Mouse (Mus musculus) embryonic facial prominence, embryonic 11.5 days (tissue): ENCODE results near the gene Ctsf. TPM values are rescaled to one million over a fixed set of nuclear protein-coding genes. Genes with fewer than 3 reads are reported as not detected.
A peak's percentile ranks its signal among the peaks of the same experiment; 100 is the strongest.

Source experiments
- ATAC-seq: fragments of 200-750 bp; cut with Nextera tagmentation; replicated peaks from 2 replicates; pipeline ENCODE4 v1.8.0; 2017; ENCODE audit warnings: low read depth; ENCODE audit not compliant: insufficient number of reproducible peaks, low FRiP score, low TSS enrichment
- DNase-seq: peaks from one replicate; pipeline ENCODE4 v3.0.0-alpha.2; 2015; ENCODE audit warnings: low spot score
- H3K27ac ChIP-seq: fragments of 300-500 bp; sonication (generic); replicated peaks from 2 replicates; pipeline ENCODE4 v1.5.1; 2014; ENCODE audit warnings: mild to moderate bottlenecking, low read depth, low read length, control low read depth
- H3K27me3 ChIP-seq: fragments of 300-500 bp; sonication (generic); 2 replicates; pipeline ENCODE4 v1.6.1; 2014; ENCODE audit warnings: mild to moderate bottlenecking, low read length, moderate library complexity, mixed read lengths; ENCODE audit not compliant: control insufficient read depth, insufficient read depth
- H3K36me3 ChIP-seq: fragments of 300-500 bp; sonication (generic); replicated peaks from 2 replicates; pipeline ENCODE4 v1.6.1; 2014; ENCODE audit warnings: low read depth, mild to moderate bottlenecking, low read length, moderate library complexity, mixed read lengths; ENCODE audit not compliant: control insufficient read depth, insufficient read depth
- H3K4me1 ChIP-seq: fragments of 300-500 bp; sonication (generic); 2 replicates; pipeline ENCODE4 v1.6.1; 2014; ENCODE audit warnings: low read length, mixed read lengths; ENCODE audit not compliant: control insufficient read depth, insufficient read depth
- H3K4me2 ChIP-seq: fragments of 300-500 bp; sonication (generic); 2 replicates; pipeline ENCODE4 v1.6.1; 2014; ENCODE audit warnings: low read depth, mild to moderate bottlenecking, control low read depth, low read length, moderate library complexity
- H3K4me3 ChIP-seq: fragments of 300-500 bp; sonication (generic); 2 replicates; pipeline ENCODE4 v1.5.1; 2014; ENCODE audit warnings: low read depth, low read length, control low read depth
- H3K9ac ChIP-seq: fragments of 300-500 bp; sonication (generic); replicated peaks from 2 replicates; pipeline ENCODE4 v1.6.1; 2014; ENCODE audit warnings: mild to moderate bottlenecking, control low read depth, low read length
- H3K9me3 ChIP-seq: fragments of 300-500 bp; sonication (generic); replicated peaks from 2 replicates; pipeline ENCODE4 v1.6.1; 2016; ENCODE audit warnings: mild to moderate bottlenecking, low read length, inconsistent platforms, mixed read lengths; ENCODE audit not compliant: control insufficient read depth
- WGBS: fragments of 180-500 bp; shearing (Covaris S2); extraction: QIAGEN DNeasy Blood & Tissue Kit; methylation state at CpG from one replicate; pipeline ENCODE4 v1.1.7; 2014; 5-methylcytosine and 5-hydroxymethylcytosine counted together
- polyA plus RNA-seq: library from polyadenylated mRNA; unstranded; fragments of >200 nt; fragmentation: Nextera tagmentation; extraction: Ambion mirVana; gene quantifications from 2 replicates; pipeline ENCODE4 v1.2.1, GENCODE M21; 2014

The Ctsf gene
- polyA plus RNA-seq, 1 experiment from 2014 or later = 20.9 TPM

DNA sequence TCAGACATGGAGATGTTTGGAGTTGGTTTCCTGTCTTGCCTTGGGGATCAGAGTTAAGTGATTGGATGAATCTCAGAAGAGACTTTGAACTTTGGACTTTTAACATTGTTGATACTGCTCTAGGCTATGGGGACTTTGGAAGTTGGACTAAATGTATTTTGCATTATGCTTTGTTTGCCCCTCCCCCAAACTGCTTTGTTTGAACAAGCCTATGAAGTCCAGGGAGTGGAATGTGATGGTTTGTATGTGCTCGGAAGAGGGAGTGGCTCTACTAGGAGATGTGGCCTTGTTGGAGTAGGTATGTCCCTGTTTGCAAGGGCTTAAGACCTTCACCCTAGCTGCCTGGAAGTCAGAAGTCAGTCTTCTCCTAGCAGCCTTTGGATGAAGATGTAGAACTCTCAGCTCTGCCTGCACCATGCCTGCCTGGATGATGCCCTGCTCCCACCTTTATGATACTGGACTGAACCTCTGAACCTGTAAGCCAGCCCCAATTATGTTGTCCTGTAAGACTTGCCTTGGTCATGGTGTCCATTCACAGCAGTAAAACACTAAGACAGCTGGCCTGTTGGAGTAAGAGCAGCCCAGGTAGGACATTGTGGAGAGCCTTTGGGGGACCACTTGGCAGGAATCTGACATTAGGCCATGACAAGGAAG lies 37.6 kb upstream of the Ctsf start:
- Histone ChIP-seq H3K4me1 (no peaks in the 10 kb centered on the region), H3K27me3 (no peaks in the 10 kb centered on the region), H3K9ac (no peak overlapping the region), H3K27ac (no peak overlapping the region), H3K9me3 (no peaks in the 10 kb centered on the region), H3K4me3 (no peak overlapping the region), H3K36me3 (no peaks in the 10 kb centered on the region), H3K4me2 (no peak overlapping the region)
- DNase-seq (peak; percentile 8), ATAC-seq (no peak)
- 67% methylated on average over 1 of the region's 1 CpGs for WGBS

DNA sequence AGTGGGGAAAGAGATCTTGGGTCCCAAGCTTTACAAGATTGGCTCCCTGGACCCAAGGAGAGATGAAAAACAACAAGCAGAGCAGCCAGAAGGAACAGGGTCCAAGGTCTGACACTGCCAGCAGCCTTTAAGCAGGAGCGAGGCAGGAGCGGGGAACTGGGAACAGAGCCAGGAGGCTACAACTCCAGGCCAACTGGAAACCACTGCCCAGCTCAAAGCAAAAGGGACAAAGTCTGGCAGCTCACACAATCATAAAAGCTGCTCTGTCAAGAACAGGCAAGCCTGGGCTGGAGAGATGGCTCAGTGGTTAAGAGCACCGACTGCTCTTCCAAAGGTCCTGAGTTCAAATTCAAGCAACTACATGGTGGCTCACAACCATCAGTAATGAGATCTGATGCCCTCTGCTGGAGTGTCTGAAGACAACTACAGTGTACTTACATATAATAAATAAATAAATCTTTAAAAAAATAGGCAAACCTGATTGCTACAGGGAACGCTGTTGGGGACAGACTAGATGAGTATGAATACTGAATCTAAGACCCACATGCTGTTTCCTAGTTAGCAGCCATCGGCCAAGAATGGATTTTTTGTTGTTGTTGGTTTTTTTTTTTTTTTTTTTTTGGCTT lies 34.1 kb upstream of the Ctsf start:
- DNase-seq (no peak), ATAC-seq (no peak)
- no peak overlapping the region for H3K4me2 ChIP-seq
- no peaks in the 10 kb centered on the region for H3K9me3 ChIP-seq
- H3K36me3 ChIP-seq = no peaks in the 10 kb centered on the region
- H3K4me1 ChIP-seq = no peaks in the 10 kb centered on the region
- H3K4me3 ChIP-seq = no peak overlapping the region
- H3K27me3 ChIP-seq = no peaks in the 10 kb centered on the region
- WGBS = 90% methylated on average over 5 of the region's 5 CpGs
- H3K27ac ChIP-seq = no peak overlapping the region
- no peak overlapping the region for H3K9ac ChIP-seq

DNA sequence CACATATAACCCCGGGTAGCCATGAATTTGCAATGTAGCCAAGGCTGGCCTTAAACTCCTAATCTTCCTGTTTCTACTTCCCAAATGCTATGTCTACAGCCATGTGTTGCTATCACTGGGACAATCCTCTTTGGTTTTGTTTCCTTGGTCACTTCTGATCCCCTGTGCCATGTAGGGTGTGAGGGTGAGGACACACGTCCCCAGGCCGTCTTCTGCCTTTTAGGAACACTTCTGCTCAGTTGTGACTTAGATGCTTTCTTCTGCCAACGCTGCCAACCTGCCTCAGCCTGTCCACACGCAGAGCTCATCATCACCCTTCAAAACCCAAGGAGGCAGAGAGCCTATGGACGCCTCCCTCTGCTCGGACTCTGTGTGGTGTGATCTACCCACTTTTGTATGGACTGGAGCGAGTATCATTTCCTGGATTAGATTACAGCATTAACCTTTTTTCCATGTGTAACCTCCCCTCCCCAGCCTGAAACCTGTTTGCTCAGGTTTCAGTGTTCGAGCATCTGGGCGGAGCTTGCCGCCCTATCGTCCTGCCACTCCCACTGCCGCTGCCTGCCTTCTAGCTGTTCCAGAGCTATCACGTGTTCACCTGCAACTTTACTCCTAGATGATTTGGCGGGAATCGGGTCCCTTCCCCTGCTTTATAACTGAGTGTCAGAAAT lies 26.4 kb upstream of the Ctsf start:
- H3K4me1 ChIP-seq = no peaks in the 10 kb centered on the region
- no peak overlapping the region for H3K4me2 ChIP-seq
- H3K9ac ChIP-seq = no peak overlapping the region
- no peaks in the 10 kb centered on the region for H3K9me3 ChIP-seq
- H3K27me3 ChIP-seq = no peaks in the 10 kb centered on the region
- DNase-seq (peak; percentile 8), ATAC-seq (no peak)
- no peak overlapping the region for H3K27ac ChIP-seq
- no peak overlapping the region for H3K4me3 ChIP-seq
- H3K36me3 ChIP-seq = no peaks in the 10 kb centered on the region
- 53% methylated on average over 16 of the region's 16 CpGs for whole genome bisulfite sequencing

DNA sequence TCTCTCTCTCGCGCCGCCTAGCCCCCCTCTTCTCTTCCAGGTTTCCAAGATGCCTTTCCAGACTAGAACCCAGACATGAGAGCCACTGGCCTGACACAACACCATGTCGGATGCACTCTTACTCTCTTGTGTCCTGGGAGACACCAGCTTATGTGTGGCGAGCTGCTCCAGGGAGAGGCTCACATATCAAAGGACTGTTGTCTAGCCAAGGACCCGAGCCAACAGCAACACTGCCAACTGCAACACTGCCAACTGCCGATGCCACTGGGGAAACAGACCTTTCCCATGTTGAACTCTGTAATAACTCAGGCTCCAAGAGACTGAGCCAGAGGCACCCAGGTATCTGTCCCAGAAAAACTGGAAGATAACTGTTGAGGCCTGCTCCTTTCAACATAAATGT lies 25.8 kb upstream of the Ctsf start:
- DNase-seq (no peak), ATAC-seq (no peak)
- no peaks in the 10 kb centered on the region for H3K9me3 ChIP-seq
- 70% methylated on average over 7 of the region's 7 CpGs for WGBS
- H3K27me3 ChIP-seq = no peaks in the 10 kb centered on the region
- H3K9ac ChIP-seq = no peak overlapping the region
- no peaks in the 10 kb centered on the region for H3K4me1 ChIP-seq
- H3K4me3 ChIP-seq = no peak overlapping the region
- no peaks in the 10 kb centered on the region for H3K36me3 ChIP-seq
- no peak overlapping the region for H3K27ac ChIP-seq
- H3K4me2 ChIP-seq = no peak overlapping the region

DNA sequence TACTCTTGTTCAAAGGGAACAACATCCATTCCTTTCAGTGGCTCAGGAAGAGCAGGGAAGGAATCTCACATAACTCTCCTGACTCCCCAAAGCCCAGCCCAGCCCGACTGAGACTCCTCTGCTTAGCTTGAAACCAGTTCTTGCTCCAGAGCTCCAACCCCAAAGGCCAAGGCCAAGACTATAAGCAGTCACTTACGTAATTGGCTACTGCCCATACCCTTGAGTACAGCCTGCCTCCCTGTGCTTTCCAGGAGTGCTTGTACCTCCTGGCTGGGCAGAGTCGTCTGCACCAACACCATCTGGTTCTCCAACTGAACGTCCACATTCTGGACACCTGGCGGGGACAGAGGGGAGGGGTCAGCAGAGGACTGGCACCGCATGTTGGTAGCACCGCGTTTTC lies 21.0 kb upstream of the Ctsf start:
- H3K27ac ChIP-seq = no peak overlapping the region
- WGBS = 79% methylated on average over 8 of the region's 8 CpGs
- no peak overlapping the region for H3K9ac ChIP-seq
- H3K4me2 ChIP-seq = no peak overlapping the region
- no peak for DNase-seq
- no peaks in the 10 kb centered on the region for H3K36me3 ChIP-seq
- no peak overlapping the region for H3K4me3 ChIP-seq
- H3K27me3 ChIP-seq = no peaks in the 10 kb centered on the region
- H3K4me1 ChIP-seq = no peaks in the 10 kb centered on the region
- no peaks in the 10 kb centered on the region for H3K9me3 ChIP-seq
- no peak for ATAC-seq

DNA sequence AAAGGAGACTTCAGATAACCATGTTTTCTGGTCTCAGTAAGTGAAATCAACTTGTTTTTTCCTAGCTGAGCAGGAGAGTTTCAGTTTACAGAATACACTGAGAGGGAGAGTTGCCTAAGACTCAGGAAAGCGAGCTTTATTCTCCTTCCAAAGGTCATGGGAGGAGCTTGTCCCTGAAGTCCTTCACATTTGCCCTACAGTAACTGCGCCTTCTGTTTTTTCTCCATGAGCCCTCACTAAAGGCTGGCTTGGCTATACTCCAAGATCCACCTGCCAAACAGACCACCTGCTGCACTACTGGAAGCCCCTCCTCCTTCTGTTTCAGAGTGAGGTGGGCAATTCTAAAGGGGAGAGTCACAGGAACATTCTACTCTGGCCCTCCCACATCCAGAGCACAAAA lies 18.8 kb upstream of the Ctsf start:
- no peak overlapping the region for H3K27ac ChIP-seq
- DNase-seq (no peak), ATAC-seq (no peak)
- no peaks in the 10 kb centered on the region for H3K4me1 ChIP-seq
- WGBS = 77% methylated on average over 2 of the region's 2 CpGs
- no peak overlapping the region for H3K4me3 ChIP-seq
- H3K9me3 ChIP-seq = no peaks in the 10 kb centered on the region
- H3K36me3 ChIP-seq = no peaks in the 10 kb centered on the region
- no peak overlapping the region for H3K4me2 ChIP-seq
- H3K27me3 ChIP-seq = peaks cover 3% of the 10 kb centered on the region
- no peak overlapping the region; the same call in 1 of the 2 replicates for H3K9ac ChIP-seq

DNA sequence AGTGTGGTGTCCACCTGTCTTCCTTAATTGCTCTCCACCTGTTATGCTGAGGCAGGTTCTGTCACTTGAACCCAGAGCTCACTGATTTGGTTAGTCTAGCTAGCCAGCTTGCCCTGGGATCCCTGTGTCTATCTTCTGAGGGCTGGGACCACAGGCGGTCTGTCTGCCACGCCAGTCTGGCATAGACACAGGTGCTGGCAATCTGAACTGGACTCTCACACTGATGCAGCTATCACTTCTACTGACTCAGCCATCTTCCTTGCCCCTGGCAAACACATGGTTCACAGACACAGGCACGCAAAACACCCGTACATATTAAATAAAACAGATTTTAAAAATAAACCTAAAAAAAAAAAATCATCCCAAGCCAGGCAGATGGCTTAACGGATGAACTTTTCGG lies 17.9 kb upstream of the Ctsf start:
- 92% methylated on average over 6 of the region's 6 CpGs for WGBS
- Histone ChIP-seq H3K4me1 (no peaks in the 10 kb centered on the region), H3K27ac (no peak overlapping the region), H3K4me3 (no peak overlapping the region), H3K9ac (no peak overlapping the region), H3K36me3 (no peaks in the 10 kb centered on the region), H3K27me3 (peaks cover 3% of the 10 kb centered on the region), H3K9me3 (no peaks in the 10 kb centered on the region), H3K4me2 (no peak overlapping the region)
- no peak for DNase-seq
- ATAC-seq = no peak

DNA sequence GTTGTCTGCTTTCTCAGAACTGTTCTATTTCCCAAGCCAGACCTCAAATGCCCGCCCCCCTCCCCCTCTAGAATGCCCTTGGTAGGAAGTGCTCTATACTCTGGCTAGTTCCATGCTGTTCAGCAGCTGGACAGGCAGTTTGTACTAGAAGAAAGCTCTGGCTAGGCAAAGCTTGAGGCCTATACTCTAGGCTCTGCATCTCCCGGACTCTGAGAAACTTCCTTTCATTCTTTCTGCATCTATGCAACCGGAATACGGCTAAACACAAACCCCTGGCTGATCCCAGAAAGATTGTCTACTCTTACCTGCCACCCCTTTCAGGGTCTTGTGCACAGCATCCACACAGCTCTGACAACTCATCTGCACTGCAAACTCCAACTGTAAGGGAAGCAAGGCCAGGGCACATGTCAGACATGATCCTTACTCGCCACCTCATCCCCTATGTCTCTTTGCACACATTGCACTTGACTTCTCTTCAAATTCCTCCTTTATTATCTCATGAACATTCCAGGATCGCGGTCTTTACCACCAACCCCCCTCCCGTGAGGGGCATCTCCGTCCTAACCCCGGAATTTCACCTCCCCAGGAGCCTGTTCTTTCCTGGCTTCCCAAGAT lies 16.3 kb upstream of the Ctsf start:
- Histone ChIP-seq H3K4me2 (peak overlapping the region; percentile 92), H3K4me1 (no peaks in the 10 kb centered on the region), H3K27me3 (peaks cover 3% of the 10 kb centered on the region), H3K9me3 (no peaks in the 10 kb centered on the region), H3K4me3 (peak overlapping the region; percentile 64), H3K36me3 (no peaks in the 10 kb centered on the region), H3K9ac (peak overlapping the region; percentile 79), H3K27ac (no peak overlapping the region)
- 0 out of 2 replicates have a peak, but pooled peaks have one; percentile 7 for ATAC-seq
- peak; percentile 4 for DNase-seq
- WGBS = 33% methylated on average over 10 of the region's 10 CpGs
